Mouse (Mus musculus) limb, embryonic 11.5 days (tissue): ENCODE results near the gene Gm16427. TPM values are rescaled to one million over a fixed set of nuclear protein-coding genes. Genes with fewer than 3 reads are reported as not detected.
"Not testable (repeated sequence)": the region's sequence is repeated elsewhere in the genome, so short reads cannot be mapped to it uniquely, and the experiment has no call there.

Experiments
- ATAC-seq: fragments of 200-750 bp; cut with Nextera tagmentation; 2 replicates; pipeline ENCODE4 v1.8.0; 2017; ENCODE audit warnings: low read depth; ENCODE audit not compliant: insufficient number of reproducible peaks, low FRiP score, low TSS enrichment
- DNase-seq: peaks from one replicate; pipeline ENCODE4 v3.0.0-alpha.2; 2015; ENCODE audit warnings: low spot score
- H3K27ac ChIP-seq: fragments of 300-500 bp; sonication (generic); replicated peaks from 2 replicates; pipeline ENCODE4 v1.5.1; 2014; ENCODE audit warnings: low read depth, mild to moderate bottlenecking, low read length
- H3K27me3 ChIP-seq: fragments of 300-500 bp; sonication (generic); 2 replicates; pipeline ENCODE4 v1.6.1; 2014; ENCODE audit warnings: mild to moderate bottlenecking, low read length, mixed read lengths; ENCODE audit not compliant: control insufficient read depth, insufficient read depth
- H3K36me3 ChIP-seq: fragments of 300-500 bp; sonication (generic); 2 replicates; pipeline ENCODE4 v1.6.1; 2014; ENCODE audit warnings: mild to moderate bottlenecking, low read length, moderate library complexity, mixed read lengths; ENCODE audit not compliant: control insufficient read depth, insufficient read depth
- H3K4me1 ChIP-seq: fragments of 300-500 bp; sonication (generic); 2 replicates; pipeline ENCODE4 v1.6.1; 2014; ENCODE audit warnings: low read length, mixed read lengths; ENCODE audit not compliant: control insufficient read depth, insufficient read depth
- H3K4me2 ChIP-seq: fragments of 300-500 bp; sonication (generic); 2 replicates; pipeline ENCODE4 v1.6.1; 2014; ENCODE audit warnings: low read depth, mild to moderate bottlenecking, moderate library complexity; ENCODE audit not compliant: severe bottlenecking
- H3K4me3 ChIP-seq: fragments of 300-500 bp; sonication (generic); 2 replicates; pipeline ENCODE4 v1.5.1; 2014; ENCODE audit warnings: low read depth, low read length
- H3K9ac ChIP-seq: fragments of 300-500 bp; sonication (generic); 2 replicates; pipeline ENCODE4 v1.6.1; 2014; ENCODE audit warnings: mild to moderate bottlenecking, low read length
- H3K9me3 ChIP-seq: fragments of 300-500 bp; sonication (generic); 2 replicates; pipeline ENCODE4 v1.6.1; 2016; ENCODE audit warnings: low read length; ENCODE audit not compliant: control insufficient read depth
- WGBS: fragments of 180-500 bp; shearing (Covaris S2); extraction: QIAGEN DNeasy Blood & Tissue Kit; methylation state at CpG from one replicate; pipeline ENCODE4 v1.1.7; 2014; 5-methylcytosine and 5-hydroxymethylcytosine counted together
- polyA plus RNA-seq: library from polyadenylated mRNA; unstranded; fragments of >200 nt; fragmentation: Nextera tagmentation; extraction: Ambion mirVana; gene quantifications from 2 replicates; pipeline ENCODE4 v1.2.1, GENCODE M21; 2014

Gene Gm16427
- polyA plus RNA-seq, result not detected in 2 replicates

DNA sequence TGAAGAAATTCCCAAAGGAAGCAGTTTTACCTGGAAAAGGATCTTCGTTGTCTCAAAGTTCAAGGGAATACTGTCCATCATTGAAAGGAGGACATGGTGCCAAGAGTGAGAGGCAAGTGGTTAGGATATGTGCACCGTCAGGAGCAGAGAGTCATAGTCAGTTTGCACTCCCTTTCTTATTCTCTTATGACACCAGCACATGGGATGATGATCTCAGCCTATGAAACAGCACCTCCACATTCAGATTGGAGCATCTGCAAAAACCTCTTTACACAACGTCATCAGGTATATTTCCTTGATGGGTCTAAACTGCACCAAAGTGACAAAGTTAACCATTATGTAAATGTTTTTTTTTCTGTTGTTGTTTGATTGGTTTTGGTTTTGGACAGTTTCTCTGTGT, at the start of gene Gm16427:
TSS of gene Gm16427 (minus strand) at position 101 of the 400 bp plus-strand sequence.
- not testable (repeated sequence) for H3K4me3 ChIP-seq, H3K9me3 ChIP-seq, ATAC-seq, H3K27me3 ChIP-seq, H3K4me2 ChIP-seq, H3K27ac ChIP-seq, DNase-seq, H3K36me3 ChIP-seq, H3K9ac ChIP-seq, H3K4me1 ChIP-seq
- WGBS, result 76% methylated on average over 2 of the region's 3 CpGs

Other genes starting within 250 kb of the Gm16427 start
- gene C87414, start 131.4 kb upstream of the Gm16427 start, polyA plus RNA-seq, result not detected in 2 replicates